In genomic region chr19:25395035-25395434, GRCm38 (mm10) we compare ENCODE assay signal across 8 mouse cellular contexts.
DNase-seq lines count a peak whose midpoint lies in the region; ATAC-seq and TF ChIP-seq lines count a peak whose summit lies in the region.

No protein-coding gene starts in this region.

- no peak overlapping the region for H3K9ac ChIP-seq in liver, adult 2 months (ENCODE audit: low read depth, low read length)
- H3K9ac ChIP-seq in forebrain, embryonic 16.5 days (replicated peaks; ENCODE audit: low read depth, low read length): no peak overlapping the region
- H3K9ac ChIP-seq in limb, embryonic 14.5 days (ENCODE audit: low read depth, low read length, severe bottlenecking): no peak overlapping the region
- H3K9ac ChIP-seq in neural tube, embryonic 14.5 days (replicated peaks; ENCODE audit: low read depth, low read length): no peak overlapping the region

- no peaks in the 10 kb centered on the region for H3K36me3 ChIP-seq in liver, adult 2 months (ENCODE audit: control insufficient read depth, insufficient read depth, low read length)
- no peaks in the 10 kb centered on the region for H3K36me3 ChIP-seq in forebrain, embryonic 16.5 days (ENCODE audit: control insufficient read depth, insufficient read depth)
- no peaks in the 10 kb centered on the region for H3K36me3 ChIP-seq in hindbrain, embryonic 10.5 days
- no peaks in the 10 kb centered on the region for H3K36me3 ChIP-seq in limb, embryonic 14.5 days (ENCODE audit: control insufficient read depth, insufficient read depth, low read length)
- no peaks in the 10 kb centered on the region for H3K36me3 ChIP-seq in neural tube, embryonic 14.5 days (ENCODE audit: control insufficient read depth, insufficient read depth, low read length)

- no peak for TF ChIP-seq POLR2A in liver, adult 2 months (IDR thresholded peaks at IDR 0.05; ENCODE audit: extremely low read depth, insufficient read depth, low read length)
- no peak for TF ChIP-seq POLR2A in limb, embryonic 14.5 days (IDR thresholded peaks at IDR 0.05; ENCODE audit: borderline replicate concordance, extremely low read depth, insufficient read depth, insufficient read length)

- H3K4me1 ChIP-seq in liver, adult 2 months (ENCODE audit: control insufficient read depth, insufficient read depth, low read length): peaks cover 18% of the 10 kb centered on the region
- peaks cover 14% of the 10 kb centered on the region for H3K4me1 ChIP-seq in forebrain, embryonic 16.5 days (replicated peaks; ENCODE audit: control insufficient read depth, insufficient read depth, low read length)
- H3K4me1 ChIP-seq in hindbrain, embryonic 10.5 days (replicated peaks): peaks cover 37% of the 10 kb centered on the region
- H3K4me1 ChIP-seq in limb, embryonic 14.5 days (ENCODE audit: control insufficient read depth, insufficient read depth, low read length): peaks cover 37% of the 10 kb centered on the region
- peaks cover 8% of the 10 kb centered on the region for H3K4me1 ChIP-seq in neural tube, embryonic 14.5 days (ENCODE audit: control insufficient read depth, insufficient read depth, low read length)

- WGBS in liver, adult 2 months: 29% methylated on average over 10 of the region's 10 CpGs
- 18% methylated on average over 10 of the region's 10 CpGs for WGBS in forebrain, embryonic 16.5 days
- WGBS in hindbrain, embryonic 10.5 days: 28% methylated on average over 10 of the region's 10 CpGs
- WGBS in limb, embryonic 14.5 days: 27% methylated on average over 10 of the region's 10 CpGs
- 23% methylated on average over 10 of the region's 10 CpGs for WGBS in neural tube, embryonic 14.5 days

- H3K4me3 ChIP-seq in liver, adult 2 months (ENCODE audit: insufficient read depth, low read depth, low read length): no peak overlapping the region
- no peak overlapping the region for H3K4me3 ChIP-seq in forebrain, embryonic 16.5 days (replicated peaks; ENCODE audit: low read length)
- no peak overlapping the region for H3K4me3 ChIP-seq in hindbrain, embryonic 10.5 days
- no peak overlapping the region for H3K4me3 ChIP-seq in limb, embryonic 14.5 days (replicated peaks; ENCODE audit: low read length)
- H3K4me3 ChIP-seq in neural tube, embryonic 14.5 days (ENCODE audit: low read depth, low read length): no peak overlapping the region

- H3K79me2 ChIP-seq in liver, adult 2 months (ENCODE audit: control insufficient read depth, insufficient read depth, low read length): peaks cover 31% of the 10 kb centered on the region; the same call in 1 of the 2 replicates

- no peaks in the 10 kb centered on the region for H3K9me3 ChIP-seq in forebrain, embryonic 16.5 days (ENCODE audit: control insufficient read depth, low read length)
- 0 out of 2 replicates have a peak, but pooled peaks cover 6% of the 10 kb centered on the region for H3K9me3 ChIP-seq in hindbrain, embryonic 10.5 days
- H3K9me3 ChIP-seq in limb, embryonic 14.5 days (ENCODE audit: control insufficient read depth, low read length): no peaks in the 10 kb centered on the region
- no peaks in the 10 kb centered on the region for H3K9me3 ChIP-seq in neural tube, embryonic 14.5 days (ENCODE audit: control insufficient read depth, low read length)

- no peak for TF ChIP-seq CTCF in liver, adult 2 months (IDR thresholded peaks at IDR 0.05; ENCODE audit: low read depth, low read length)

- H3K4me2 ChIP-seq in forebrain, embryonic 16.5 days (ENCODE audit: low read length): no peak overlapping the region; the same call in 1 of the 2 replicates
- H3K4me2 ChIP-seq in limb, embryonic 14.5 days (replicated peaks; ENCODE audit: low read depth, low read length, severe bottlenecking): peak overlapping the region; percentile 31
- H3K4me2 ChIP-seq in neural tube, embryonic 14.5 days (ENCODE audit: low read depth, low read length): no peak overlapping the region

- ATAC-seq in forebrain, embryonic 16.5 days: peak; percentile 81
- ATAC-seq in limb, embryonic 14.5 days (ENCODE audit: low FRiP score, low read depth): peak; percentile 82
- ATAC-seq in neural tube, embryonic 14.5 days (ENCODE audit: low read depth): peak; percentile 70; the same call in 1 of the 2 replicates
- no peak for ATAC-seq in erythroid progenitor cell, adult 5-6 weeks (replicated peaks; ENCODE audit: low FRiP score, poor library complexity, severe bottlenecking)
- ATAC-seq in CD4-positive, CD25-positive, alpha-beta regulatory T cell, adult 4 months: no peak

- DNase-seq in liver, adult 2 months (ENCODE audit: extremely low read depth, low read depth, low spot score): no peak
- DNase-seq in liver: no peak
- peak; percentile 34 for DNase-seq in hindbrain, embryonic 10.5 days (ENCODE audit: low spot score)
- DNase-seq in limb, embryonic 14.5 days (ENCODE audit: low spot score): peak; percentile 73

- H3K27ac ChIP-seq in liver, adult 2 months (replicated peaks; ENCODE audit: insufficient read depth, low read depth, low read length): peak overlapping the region; percentile 25; the same call in 1 of the 2 replicates
- no peak overlapping the region; the same call in 1 of the 2 replicates for H3K27ac ChIP-seq in forebrain, embryonic 16.5 days (ENCODE audit: low read length)
- peak overlapping the region; percentile 56 for H3K27ac ChIP-seq in hindbrain, embryonic 10.5 days
- H3K27ac ChIP-seq in limb, embryonic 14.5 days (replicated peaks; ENCODE audit: low read depth, low read length): peak overlapping the region; percentile 89
- peak overlapping the region; percentile 8; the same call in 1 of the 2 replicates for H3K27ac ChIP-seq in neural tube, embryonic 14.5 days (ENCODE audit: low read depth, low read length)

- H3K27me3 ChIP-seq in liver, adult 2 months (ENCODE audit: control insufficient read depth, insufficient read depth, low read length): no peaks in the 10 kb centered on the region
- no peaks in the 10 kb centered on the region for H3K27me3 ChIP-seq in forebrain, embryonic 16.5 days (replicated peaks; ENCODE audit: control insufficient read depth, insufficient read depth, low read length)
- H3K27me3 ChIP-seq in hindbrain, embryonic 10.5 days (ENCODE audit: insufficient read depth, poor library complexity, severe bottlenecking): no peaks in the 10 kb centered on the region
- H3K27me3 ChIP-seq in limb, embryonic 14.5 days (ENCODE audit: control insufficient read depth, insufficient read depth, low read length): no peaks in the 10 kb centered on the region
- no peaks in the 10 kb centered on the region for H3K27me3 ChIP-seq in neural tube, embryonic 14.5 days (ENCODE audit: control insufficient read depth, insufficient read depth, low read length)

Comparison
In these comparisons a context has a peak if more than half of its experiments do, and no peak if none do; other contexts are left out.
1. DNase-seq: peak in hindbrain, embryonic 10.5 days (single experiment) and limb, embryonic 14.5 days (single experiment); none in liver, adult 2 months (single experiment) and liver (single experiment).
2. ATAC-seq: peak in forebrain, embryonic 16.5 days (single experiment), limb, embryonic 14.5 days (single experiment) and neural tube, embryonic 14.5 days (single experiment); none in erythroid progenitor cell, adult 5-6 weeks (single experiment) and CD4-positive, CD25-positive, alpha-beta regulatory T cell, adult 4 months (single experiment).